Mouse (Mus musculus) limb, embryonic 14.5 days (tissue): ENCODE data around the gene Oaz3. TPM values are rescaled to one million over a fixed set of nuclear protein-coding genes. Genes with fewer than 3 reads are reported as not detected.
A peak's percentile ranks its signal among the peaks of the same experiment; 100 is the strongest.

Source experiments
- ATAC-seq: fragments of 200-750 bp; cut with Nextera tagmentation; 2 replicates; pipeline ENCODE4 v1.8.0; 2017; ENCODE audit warnings: low read depth, moderate number of reproducible peaks, moderate TSS enrichment; ENCODE audit not compliant: low FRiP score
- DNase-seq: peaks from one replicate; pipeline ENCODE4 v3.0.0-alpha.2; 2015; ENCODE audit warnings: low spot score
- H3K27ac ChIP-seq: fragments of 300-500 bp; sonication (generic); replicated peaks from 2 replicates; pipeline ENCODE4 v1.5.1; 2014; ENCODE audit warnings: low read depth, mild to moderate bottlenecking, low read length, moderate library complexity, mixed read lengths
- H3K27me3 ChIP-seq: fragments of 300-500 bp; sonication (generic); 2 replicates; pipeline ENCODE4 v1.6.1; 2014; ENCODE audit warnings: low read length, mixed read lengths; ENCODE audit not compliant: control insufficient read depth, insufficient read depth
- H3K36me3 ChIP-seq: fragments of 300-500 bp; sonication (generic); 2 replicates; pipeline ENCODE4 v1.6.1; 2014; ENCODE audit warnings: mild to moderate bottlenecking, low read length, moderate library complexity, mixed read lengths; ENCODE audit not compliant: control insufficient read depth, insufficient read depth
- H3K4me1 ChIP-seq: fragments of 300-500 bp; sonication (generic); 2 replicates; pipeline ENCODE4 v1.6.1; 2014; ENCODE audit warnings: antibody characterized with exemption, low read length, mixed read lengths; ENCODE audit not compliant: control insufficient read depth, insufficient read depth
- H3K4me2 ChIP-seq: fragments of 300-500 bp; sonication (generic); replicated peaks from 2 replicates; pipeline ENCODE4 v1.6.1; 2014; ENCODE audit warnings: low read depth, mild to moderate bottlenecking, low read length, moderate library complexity; ENCODE audit not compliant: severe bottlenecking
- H3K4me3 ChIP-seq: fragments of 300-500 bp; sonication (generic); replicated peaks from 2 replicates; pipeline ENCODE4 v1.5.1; 2014; ENCODE audit warnings: low read length
- H3K9ac ChIP-seq: fragments of 300-500 bp; sonication (generic); 2 replicates; pipeline ENCODE4 v1.6.1; 2014; ENCODE audit warnings: mild to moderate bottlenecking, low read depth, low read length, moderate library complexity; ENCODE audit not compliant: severe bottlenecking
- H3K9me3 ChIP-seq: fragments of 300-500 bp; sonication (generic); 2 replicates; pipeline ENCODE4 v1.6.1; 2016; ENCODE audit warnings: low read length; ENCODE audit not compliant: control insufficient read depth
- POLR2A ChIP-seq: fragments of 200-500 bp; IDR thresholded peaks from 2 replicates; pipeline ENCODE4 v1.8.0; 2012; ENCODE audit warnings: inconsistent platforms, mild to moderate bottlenecking, moderate library complexity, borderline replicate concordance; ENCODE audit not compliant: insufficient read depth, insufficient read length; ENCODE audit errors: extremely low read depth
- WGBS: fragments of 180-500 bp; shearing (Covaris S2); extraction: QIAGEN DNeasy Blood & Tissue Kit; methylation state at CpG from one replicate; pipeline ENCODE4 v1.1.7; 2014; 5-methylcytosine and 5-hydroxymethylcytosine counted together
- polyA plus RNA-seq, 2 experiments: library from polyadenylated mRNA; depleted of rRNA in 1 of 2; stranded (reverse) in 1 of 2; unstranded in 1 of 2; fragments of >200 nt; fragmentation: Nextera tagmentation in 1 of 2; extraction: Ambion mirVana in 1 of 2; gene quantifications; 2 replicates each; pipeline versions ENCODE4 v1.2.1 to v1.2.3; 2012 to 2014

The Oaz3 gene
- polyA plus RNA-seq, 2 experiments, result 0.26 to 0.30 TPM

DNA sequence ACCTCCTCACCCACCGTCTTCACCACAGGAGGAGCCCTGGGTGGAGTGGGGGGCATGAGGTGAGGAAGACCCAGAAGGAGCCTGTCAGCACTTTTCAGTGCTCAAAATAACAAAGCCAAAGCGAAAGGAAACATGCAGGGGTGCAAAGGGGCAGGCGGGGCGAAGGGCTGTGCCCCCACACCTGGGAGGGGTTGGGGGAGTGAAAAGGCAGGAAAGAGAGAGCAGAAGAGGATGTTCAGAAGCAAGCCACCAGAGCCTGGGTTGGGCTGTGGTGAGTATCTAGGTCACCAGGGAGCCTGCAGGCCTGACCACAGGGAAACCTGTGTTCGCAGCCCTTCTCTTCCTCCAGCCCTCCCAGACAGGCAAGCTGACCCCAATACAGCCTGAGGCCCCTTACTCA, 55.7 kb downstream of the Oaz3 start:
- Histone ChIP-seq H3K4me1 (no peaks in the 10 kb centered on the region), H3K4me3 (no peak overlapping the region), H3K27ac (no peak overlapping the region), H3K9ac (no peak overlapping the region), H3K36me3 (no peaks in the 10 kb centered on the region), H3K27me3 (no peaks in the 10 kb centered on the region), H3K9me3 (no peaks in the 10 kb centered on the region), H3K4me2 (no peak overlapping the region)
- no peak for TF ChIP-seq POLR2A
- no peak for ATAC-seq
- 71% methylated on average over 5 of the region's 5 CpGs for WGBS
- DNase-seq, result no peak

DNA sequence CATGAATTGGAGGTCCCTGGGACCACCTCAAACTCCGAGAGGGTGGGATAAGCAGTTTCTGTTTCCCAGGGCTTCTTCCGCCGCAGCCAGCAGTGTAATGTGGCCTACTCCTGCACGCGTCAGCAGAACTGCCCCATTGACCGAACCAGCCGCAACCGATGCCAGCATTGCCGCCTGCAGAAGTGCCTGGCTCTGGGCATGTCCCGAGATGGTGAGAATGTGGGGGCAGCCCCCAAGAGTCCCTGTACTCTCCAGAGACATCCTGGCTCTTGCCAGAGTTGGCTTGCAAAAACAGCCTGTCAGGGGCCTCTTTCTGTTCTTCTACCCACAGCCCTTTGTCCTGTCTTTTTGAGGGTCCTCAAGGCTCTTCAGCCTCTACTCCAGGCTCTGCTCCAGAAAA, 56.3 kb downstream of the Oaz3 start:
- H3K4me3 ChIP-seq, result no peak overlapping the region
- no peak for ATAC-seq
- no peaks in the 10 kb centered on the region for H3K4me1 ChIP-seq
- no peaks in the 10 kb centered on the region for H3K36me3 ChIP-seq
- no peak overlapping the region for H3K9ac ChIP-seq
- 83% methylated on average over 10 of the region's 10 CpGs for WGBS
- H3K27me3 ChIP-seq, result no peaks in the 10 kb centered on the region
- no peak for TF ChIP-seq POLR2A
- DNase-seq, result no peak
- no peak overlapping the region for H3K4me2 ChIP-seq
- no peak overlapping the region for H3K27ac ChIP-seq
- H3K9me3 ChIP-seq, result no peaks in the 10 kb centered on the region

GRCm38 (mm10) chr3:94386671-94387070, 57.0 kb downstream of the Oaz3 start:
- H3K9ac ChIP-seq, result no peak overlapping the region
- H3K27ac ChIP-seq, result no peak overlapping the region
- H3K4me2 ChIP-seq, result no peak overlapping the region
- DNase-seq, result no peak
- WGBS, result 64% methylated on average over 4 of the region's 4 CpGs
- H3K27me3 ChIP-seq, result no peaks in the 10 kb centered on the region
- no peaks in the 10 kb centered on the region for H3K4me1 ChIP-seq
- H3K36me3 ChIP-seq, result no peaks in the 10 kb centered on the region
- no peak overlapping the region for H3K4me3 ChIP-seq
- no peak for TF ChIP-seq POLR2A
- ATAC-seq, result peak; percentile 30; the same call in 1 of the 2 replicates
- no peaks in the 10 kb centered on the region for H3K9me3 ChIP-seq

- 62% methylated on average over 3 of the region's 3 CpGs for WGBS
- no peaks in the 10 kb centered on the region for H3K4me1 ChIP-seq
- TF ChIP-seq POLR2A, result no peak
These were observed 60.2 kb downstream of the Oaz3 start for GRCm38 (mm10) chr3:94383476-94383875.

More at GRCm38 (mm10) chr3:94383476-94383875, 60.2 kb downstream of the Oaz3 start:
- Histone ChIP-seq H3K4me2 (no peak overlapping the region), H3K36me3 (no peaks in the 10 kb centered on the region), H3K4me3 (no peak overlapping the region), H3K9ac (no peak overlapping the region), H3K27me3 (no peaks in the 10 kb centered on the region), H3K27ac (no peak overlapping the region), H3K9me3 (no peaks in the 10 kb centered on the region)
- DNase-seq, result no peak
- ATAC-seq, result no peak

Other genes starting within 250 kb of the Oaz3 start
- not detected in 2 replicates for gene Gm5286, start 247.2 kb downstream of the Oaz3 start, polyA plus RNA-seq (2012; rRNA removed)
- not detected in 2 replicates for gene Gm5286, start 247.2 kb downstream of the Oaz3 start, polyA plus RNA-seq (2014; fragmentation: Nextera tagmentation; extraction: Ambion mirVana)
- gene Gm4778, start 179.9 kb downstream of the Oaz3 start, polyA plus RNA-seq (2012; rRNA removed), result not detected in 2 replicates
- not detected in 2 replicates for gene Gm4778, start 179.9 kb downstream of the Oaz3 start, polyA plus RNA-seq (2014; fragmentation: Nextera tagmentation; extraction: Ambion mirVana)
- 4.5 and 5.6 TPM in 2 replicates for gene Them4, start 133.8 kb downstream of the Oaz3 start, polyA plus RNA-seq (2012; rRNA removed)
- gene Them4, start 133.8 kb downstream of the Oaz3 start, polyA plus RNA-seq (2014; fragmentation: Nextera tagmentation; extraction: Ambion mirVana), result 11.8 and 13.1 TPM in 2 replicates
- gene Them5, start 101.8 kb downstream of the Oaz3 start, polyA plus RNA-seq (2012; rRNA removed), result 10.5 and 17.8 TPM in 2 replicates
- gene Them5, start 101.8 kb downstream of the Oaz3 start, polyA plus RNA-seq (2014; fragmentation: Nextera tagmentation; extraction: Ambion mirVana), result 49.3 and 73.5 TPM in 2 replicates
- 1.3 and 2.2 TPM in 2 replicates for gene C2cd4d, start 81.5 kb downstream of the Oaz3 start, polyA plus RNA-seq (2012; rRNA removed)
- 4.4 and 5.0 TPM in 2 replicates for gene C2cd4d, start 81.5 kb downstream of the Oaz3 start, polyA plus RNA-seq (2014; fragmentation: Nextera tagmentation; extraction: Ambion mirVana)
- gene Rorc, start 71.1 kb downstream of the Oaz3 start, polyA plus RNA-seq (2012; rRNA removed), result 2.3 and 3.0 TPM in 2 replicates
- 2.2 and 2.3 TPM in 2 replicates for gene Rorc, start 71.1 kb downstream of the Oaz3 start, polyA plus RNA-seq (2014; fragmentation: Nextera tagmentation; extraction: Ambion mirVana)
- gene Lingo4, start 45.4 kb downstream of the Oaz3 start, polyA plus RNA-seq (2012; rRNA removed), result 0.06 and 0.08 TPM in 2 replicates
- not detected in 2 replicates for gene Lingo4, start 45.4 kb downstream of the Oaz3 start, polyA plus RNA-seq (2014; fragmentation: Nextera tagmentation; extraction: Ambion mirVana)
- gene Tdrkh, start 30.6 kb downstream of the Oaz3 start, polyA plus RNA-seq (2012; rRNA removed), result 1.5 and 2.8 TPM in 2 replicates
- gene Tdrkh, start 30.6 kb downstream of the Oaz3 start, polyA plus RNA-seq (2014; fragmentation: Nextera tagmentation; extraction: Ambion mirVana), result 7.4 and 8.3 TPM in 2 replicates
- gene Mrpl9, start 597 bp downstream of the Oaz3 start, polyA plus RNA-seq (2012; rRNA removed), result 51.7 and 55.9 TPM in 2 replicates
- 52.8 and 63.4 TPM in 2 replicates for gene Mrpl9, start 597 bp downstream of the Oaz3 start, polyA plus RNA-seq (2014; fragmentation: Nextera tagmentation; extraction: Ambion mirVana)
- gene Celf3, start 34.4 kb upstream of the Oaz3 start, polyA plus RNA-seq (2012; rRNA removed), result 1.7 and 2.4 TPM in 2 replicates
- gene Celf3, start 34.4 kb upstream of the Oaz3 start, polyA plus RNA-seq (2014; fragmentation: Nextera tagmentation; extraction: Ambion mirVana), result 0.25 and 0.90 TPM in 2 replicates
- 1.4 and 2.1 TPM in 2 replicates for gene Riiad1, start 36.4 kb upstream of the Oaz3 start, polyA plus RNA-seq (2012; rRNA removed)
- gene Riiad1, start 36.4 kb upstream of the Oaz3 start, polyA plus RNA-seq (2014; fragmentation: Nextera tagmentation; extraction: Ambion mirVana), result 3.6 and 3.8 TPM in 2 replicates
- 22.5 and 24.3 TPM in 2 replicates for gene Snx27, start 138.8 kb upstream of the Oaz3 start, polyA plus RNA-seq (2012; rRNA removed)
- gene Snx27, start 138.8 kb upstream of the Oaz3 start, polyA plus RNA-seq (2014; fragmentation: Nextera tagmentation; extraction: Ambion mirVana), result 37.2 and 43.0 TPM in 2 replicates
- gene Gm10972, start 199.2 kb upstream of the Oaz3 start, polyA plus RNA-seq (2012; rRNA removed), result not detected in 2 replicates
- gene Gm10972, start 199.2 kb upstream of the Oaz3 start, polyA plus RNA-seq (2014; fragmentation: Nextera tagmentation; extraction: Ambion mirVana), result not detected in 2 replicates
- 9.8 and 11.9 TPM in 2 replicates for gene Tuft1, start 215.0 kb upstream of the Oaz3 start, polyA plus RNA-seq (2012; rRNA removed)
- 16.6 and 19.1 TPM in 2 replicates for gene Tuft1, start 215.0 kb upstream of the Oaz3 start, polyA plus RNA-seq (2014; fragmentation: Nextera tagmentation; extraction: Ambion mirVana)
- 1.2 and 1.7 TPM in 2 replicates for gene Selenbp2, start 249.6 kb upstream of the Oaz3 start, polyA plus RNA-seq (2012; rRNA removed)
- 0.47 and 0.57 TPM in 2 replicates for gene Selenbp2, start 249.6 kb upstream of the Oaz3 start, polyA plus RNA-seq (2014; fragmentation: Nextera tagmentation; extraction: Ambion mirVana)